8 mouse cellular contexts compared by ENCODE assay signal in the genomic region with DNA sequence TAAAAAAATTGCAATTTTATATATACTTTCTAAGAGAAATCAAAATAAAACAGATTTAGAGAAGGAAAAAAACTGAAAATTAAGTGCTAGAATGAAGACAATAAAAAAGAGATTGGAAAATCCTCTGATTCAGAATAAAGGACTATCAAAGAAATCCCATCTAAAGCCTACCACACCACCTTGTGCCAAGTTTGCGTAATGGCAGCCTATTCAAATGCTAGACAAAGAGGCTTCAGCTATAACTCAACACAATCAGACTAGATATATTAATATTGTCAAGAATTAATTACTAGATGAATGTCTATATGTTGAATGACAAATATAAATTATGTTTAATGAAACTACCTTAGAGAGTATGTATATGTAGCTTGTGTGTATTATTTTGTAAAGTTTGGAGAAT.
A peak's percentile ranks its signal among the peaks of the same experiment; 100 is the strongest.
DNase-seq lines count a peak whose midpoint lies in the region; ATAC-seq and TF ChIP-seq lines count a peak whose summit lies in the region.

No protein-coding gene starts in this region.

- no peak for TF ChIP-seq POLR2A in cortical plate, adult 2 months (IDR thresholded peaks at IDR 0.05; ENCODE audit: extremely low read depth, insufficient read depth, low read length)

- peak; percentile 44 for DNase-seq in kidney, postnatal 0 days (ENCODE audit: low spot score)
- peak; percentile 11 for DNase-seq in Muller cell, postnatal 12 days (ENCODE audit: inconsistent ontology term)
- peak; percentile 27 to 40 for DNase-seq in left cerebral cortex, postnatal 14 days (ENCODE audit: low spot score in 2 of 2)
- DNase-seq in kidney, postnatal 25 days: no peak
- no peak for DNase-seq in gastrocnemius, postnatal 10 days
- no peak for DNase-seq in kidney, adult 8-10 months

- no peaks in the 10 kb centered on the region for H3K9me3 ChIP-seq in kidney, postnatal 0 days (replicated peaks; ENCODE audit: low read length)
- H3K9me3 ChIP-seq in kidney, embryonic 15.5 days (replicated peaks): no peaks in the 10 kb centered on the region

- 60% methylated on average over 1 of the region's 1 CpGs for WGBS in kidney, postnatal 0 days
- WGBS in kidney, embryonic 15.5 days: 64% methylated on average over 1 of the region's 1 CpGs

- no peak overlapping the region for H3K9ac ChIP-seq in kidney, postnatal 0 days (ENCODE audit: low read depth, low read length)
- no peak overlapping the region for H3K9ac ChIP-seq in kidney, embryonic 15.5 days

- H3K4me2 ChIP-seq in kidney, postnatal 0 days (ENCODE audit: low read length): no peak overlapping the region
- H3K4me2 ChIP-seq in kidney, embryonic 15.5 days: no peak overlapping the region

- no peak for ATAC-seq in kidney, postnatal 0 days (replicated peaks; ENCODE audit: low FRiP score, low read depth)
- no peak for ATAC-seq in kidney, embryonic 15.5 days (replicated peaks; ENCODE audit: low FRiP score)

- no peaks in the 10 kb centered on the region for H3K4me1 ChIP-seq in kidney, postnatal 0 days (replicated peaks; ENCODE audit: insufficient read depth, low read length)
- no peaks in the 10 kb centered on the region for H3K4me1 ChIP-seq in kidney, embryonic 15.5 days
- no peaks in the 10 kb centered on the region for H3K4me1 ChIP-seq in cortical plate, adult 2 months (ENCODE audit: control insufficient read depth, insufficient read depth, low read length)

- H3K27me3 ChIP-seq in kidney, postnatal 0 days (ENCODE audit: insufficient read depth, low read length): no peaks in the 10 kb centered on the region
- H3K27me3 ChIP-seq in kidney, embryonic 15.5 days: no peaks in the 10 kb centered on the region

- H3K27ac ChIP-seq in kidney, postnatal 0 days: no peak overlapping the region
- H3K27ac ChIP-seq in kidney, embryonic 15.5 days: no peak overlapping the region
- H3K27ac ChIP-seq in cortical plate, adult 2 months (ENCODE audit: insufficient read depth, low read length): no peak overlapping the region

- intact Hi-C loops in left cerebral cortex, postnatal 14 days (cut with DNase I): no loop called here

- no peak overlapping the region for H3K4me3 ChIP-seq in kidney, postnatal 0 days (replicated peaks; ENCODE audit: low read depth, low read length)
- no peak overlapping the region for H3K4me3 ChIP-seq in kidney, embryonic 15.5 days (replicated peaks)
- no peak overlapping the region for H3K4me3 ChIP-seq in cortical plate, adult 2 months (ENCODE audit: insufficient read depth, low read length)

- H3K36me3 ChIP-seq in kidney, postnatal 0 days (ENCODE audit: insufficient read depth, low read length): no peaks in the 10 kb centered on the region
- H3K36me3 ChIP-seq in kidney, embryonic 15.5 days: no peaks in the 10 kb centered on the region

- TF ChIP-seq CTCF in kidney, postnatal 0 days (IDR thresholded peaks at IDR 0.05; ENCODE audit: low read depth): peak; percentile 69
- TF ChIP-seq CTCF in cortical plate, adult 2 months (IDR thresholded peaks at IDR 0.05; ENCODE audit: extremely low read depth, insufficient read depth, low read length): peak; percentile 39; the same call in 1 of the 2 replicates

Comparison
In these comparisons a context has a peak if more than half of its experiments do, and no peak if none do; other contexts are left out.
1. DNase-seq: peak in kidney, postnatal 0 days (single experiment), Muller cell, postnatal 12 days (single experiment) and left cerebral cortex, postnatal 14 days (2 of 2); none in kidney, postnatal 25 days (0 of 2), gastrocnemius, postnatal 10 days (single experiment) and kidney, adult 8-10 months (0 of 2).